Mouse (Mus musculus) MEL (cell line): ENCODE measurements around the gene Ambra1. TPM values are rescaled to one million over a fixed set of nuclear protein-coding genes. Genes with fewer than 3 reads are reported as not detected.

Experiments
- DNase-seq: peaks from one replicate; pipeline ENCODE4 v3.0.0; 2011; ENCODE audit warnings: low read depth, low spot score
- H3K27ac ChIP-seq: 2 replicates; pipeline ENCODE4 v1.5.1; 2012; ENCODE audit warnings: low read depth, mild to moderate bottlenecking, control low read depth, low read length, moderate library complexity; ENCODE audit not compliant: control insufficient read depth
- H3K27me3 ChIP-seq, 2 experiments: fragments of 150-350 bp in 1 of 2; sonication (generic) in 1 of 2; 2 replicates each; pipeline ENCODE4 v1.6.1; 2012; ENCODE audit warnings: low read length in 2 of 2, mild to moderate bottlenecking in 2 of 2, improper control_type of control experiment in 1 of 2, moderate library complexity in 1 of 2; ENCODE audit not compliant: insufficient read depth in 2 of 2, control insufficient read depth in 1 of 2
- H3K36me3 ChIP-seq, 2 experiments: 2 replicates each; pipeline ENCODE4 v1.6.1; 2012 to 2014; ENCODE audit warnings: low read length in 2 of 2, improper control_type of control experiment in 1 of 2, inconsistent platforms in 1 of 2, mild to moderate bottlenecking in 1 of 2; ENCODE audit not compliant: insufficient read depth in 2 of 2, control insufficient read depth in 1 of 2
- H3K4me1 ChIP-seq, 2 experiments: fragments of 150-350 bp in 1 of 2; sonication (generic) in 1 of 2; 2 replicates each; pipeline ENCODE4 v1.6.1; 2012; ENCODE audit warnings: low read length in 2 of 2, improper control_type of control experiment in 1 of 2, mild to moderate bottlenecking in 1 of 2; ENCODE audit not compliant: insufficient read depth in 2 of 2, control insufficient read depth in 1 of 2
- H3K4me3 ChIP-seq, 2 experiments: fragments of 150-350 bp in 1 of 2; sonication (generic) in 1 of 2; 2 replicates each; pipeline ENCODE4 v1.5.1; 2012; ENCODE audit warnings: low read depth in 2 of 2, low read length in 2 of 2, mild to moderate bottlenecking in 2 of 2, moderate library complexity in 2 of 2, control low read depth in 1 of 2, improper control_type of control experiment in 1 of 2; ENCODE audit not compliant: control insufficient read depth in 1 of 2, insufficient read depth in 1 of 2
- H3K79me2 ChIP-seq: 2 replicates; pipeline ENCODE4 v1.6.1; 2012; ENCODE audit warnings: mild to moderate bottlenecking, low read length, moderate library complexity; ENCODE audit not compliant: control insufficient read depth, poor library complexity, insufficient read depth
- H3K9ac ChIP-seq: 2 replicates; pipeline ENCODE4 v1.6.1; 2012; ENCODE audit warnings: low read depth, mild to moderate bottlenecking, control low read depth, low read length, moderate library complexity; ENCODE audit not compliant: control insufficient read depth, poor library complexity, severe bottlenecking
- H3K9me3 ChIP-seq: fragments of 150-350 bp; sonication (generic); replicated peaks from 2 replicates; pipeline ENCODE4 v1.6.1; 2012; ENCODE audit warnings: mild to moderate bottlenecking, low read length, improper control_type of control experiment, moderate library complexity; ENCODE audit not compliant: insufficient read depth
- BHLHE40 ChIP-seq: IDR thresholded peaks from 2 replicates; pipeline ENCODE4 v1.6.1; 2012; ENCODE audit warnings: low read depth, mild to moderate bottlenecking, inconsistent platforms, low read length, improper control_type of control experiment, borderline replicate concordance
- CHD1 ChIP-seq: IDR thresholded peaks from 2 replicates; pipeline ENCODE4 v1.6.1; 2012; ENCODE audit warnings: low read depth, mild to moderate bottlenecking, inconsistent platforms, low read length, improper control_type of control experiment
- CTCF ChIP-seq, 3 experiments: IDR thresholded peaks in 2 of 3; conservative IDR thresholded peaks in 1 of 3; 2 replicates each; pipeline ENCODE4 v1.5.1; 2011 to 2012; ENCODE audit warnings: low read length in 3 of 3, low read depth in 2 of 3, mild to moderate bottlenecking in 2 of 3, improper control_type of control experiment in 1 of 3, inconsistent platforms in 1 of 3, mixed read lengths in 1 of 3, moderate library complexity in 1 of 3; ENCODE audit not compliant: control insufficient read depth in 1 of 3, insufficient read depth in 1 of 3, poor library complexity in 1 of 3, severe bottlenecking in 1 of 3
- ELF1 ChIP-seq: IDR thresholded peaks from 2 replicates; pipeline ENCODE4 v1.6.1; 2014; ENCODE audit warnings: low read depth, mild to moderate bottlenecking, inconsistent platforms, low read length, improper control_type of control experiment, moderate library complexity
- ETS1 ChIP-seq: IDR thresholded peaks from 2 replicates; pipeline ENCODE4 v1.6.1; 2012; ENCODE audit warnings: low read depth, mild to moderate bottlenecking, inconsistent platforms, low read length, improper control_type of control experiment, moderate library complexity
- GATA1 ChIP-seq: IDR thresholded peaks from 2 replicates; pipeline ENCODE4 v1.6.1; 2011; ENCODE audit warnings: low read depth, low read length, improper control_type of control experiment
- JUND ChIP-seq: IDR thresholded peaks from 2 replicates; pipeline ENCODE4 v1.6.1; 2011; ENCODE audit warnings: low read depth, mild to moderate bottlenecking, improper control_type of control experiment, low read length
- KAT2A ChIP-seq: conservative IDR thresholded peaks from 2 replicates; pipeline ENCODE4 v1.6.1; 2012; ENCODE audit warnings: low read depth, low read length, improper control_type of control experiment, inconsistent platforms
- MAFK ChIP-seq: IDR thresholded peaks from 2 replicates; pipeline ENCODE4 v1.6.1; 2011; ENCODE audit warnings: low read depth, mild to moderate bottlenecking, low read length, improper control_type of control experiment, borderline replicate concordance
- MAX ChIP-seq: IDR thresholded peaks from 2 replicates; pipeline ENCODE4 v1.6.1; 2011; ENCODE audit warnings: low read length, improper control_type of control experiment
- MYC ChIP-seq: IDR thresholded peaks from 2 replicates; pipeline ENCODE4 v1.6.1; 2011; ENCODE audit warnings: low read depth, mild to moderate bottlenecking, low read length, improper control_type of control experiment, moderate library complexity
- NELFE ChIP-seq: IDR thresholded peaks from 2 replicates; pipeline ENCODE4 v1.6.1; 2011; ENCODE audit warnings: low read depth, low read length, improper control_type of control experiment
- NRF1 ChIP-seq: IDR thresholded peaks from 2 replicates; pipeline ENCODE4 v1.6.1; 2014; ENCODE audit warnings: low read depth, mild to moderate bottlenecking, inconsistent platforms, low read length, improper control_type of control experiment, moderate library complexity; ENCODE audit not compliant: poor library complexity, insufficient read depth, severe bottlenecking
- POLR2A ChIP-seq, 2 experiments: IDR thresholded peaks; 2 replicates each; pipeline ENCODE4 v1.6.1; 2011 to 2012; ENCODE audit warnings: low read length in 2 of 2, mild to moderate bottlenecking in 2 of 2, control low read depth in 1 of 2, improper control_type of control experiment in 1 of 2, low read depth in 1 of 2, moderate library complexity in 1 of 2; ENCODE audit not compliant: control insufficient read depth in 1 of 2, insufficient read depth in 1 of 2, poor library complexity in 1 of 2
- POLR2AphosphoS2 ChIP-seq: IDR thresholded peaks from 2 replicates; pipeline ENCODE4 v1.6.1; 2011; ENCODE audit warnings: low read length, improper control_type of control experiment
- TBP ChIP-seq: IDR thresholded peaks from 2 replicates; pipeline ENCODE4 v1.8.0; 2011; ENCODE audit warnings: low read depth, low read length, improper control_type of control experiment
- TCF12 ChIP-seq: IDR thresholded peaks from 2 replicates; pipeline ENCODE4 v1.6.1; 2014; ENCODE audit warnings: low read depth, mild to moderate bottlenecking, inconsistent platforms, low read length, improper control_type of control experiment, moderate library complexity
- USF2 ChIP-seq, 2 experiments: IDR thresholded peaks; 2 replicates each; pipeline ENCODE4 v1.6.1; 2011 to 2012; ENCODE audit warnings: improper control_type of control experiment in 2 of 2, low read length in 2 of 2, borderline replicate concordance in 1 of 2, inconsistent platforms in 1 of 2, low read depth in 1 of 2, mild to moderate bottlenecking in 1 of 2; ENCODE audit not compliant: insufficient read depth in 1 of 2
- ZKSCAN1 ChIP-seq: IDR thresholded peaks from 2 replicates; pipeline ENCODE4 v1.6.1; 2012; ENCODE audit warnings: low read depth, mild to moderate bottlenecking, inconsistent platforms, low read length, improper control_type of control experiment, moderate library complexity
- ZNF384 ChIP-seq: IDR thresholded peaks from 2 replicates; pipeline ENCODE4 v1.6.1; 2012; ENCODE audit warnings: low read depth, mild to moderate bottlenecking, inconsistent platforms, low read length, improper control_type of control experiment
- polyA plus RNA-seq, 2 experiments: library from polyadenylated mRNA; stranded (reverse) in 1 of 2; unstranded in 1 of 2; fragments of >175 nt in 1 of 2; fragments of >200 nt in 1 of 2; gene quantifications; 2 replicates each; pipeline versions ENCODE4 v1.2.1 to v1.2.4; 2012; ENCODE audit warnings: low replicate concordance in 2 of 2, low read depth in 1 of 2; ENCODE audit not compliant: insufficient read length in 2 of 2, insufficient read depth in 1 of 2, missing spikeins in 1 of 2
- total RNA-seq: library from RNA; depleted of rRNA; stranded (reverse); fragments of 300-350 nt; gene quantifications from 2 replicates; pipeline ENCODE4 v1.2.3, GENCODE M21; 2012

Gene Ambra1
- total and polyA plus RNA-seq, 3 experiments = 14.6 to 24.7 TPM; not detected in 1

- Histone ChIP-seq H3K9ac (no peak overlapping the region), H3K79me2 (no peaks in the 10 kb centered on the region), H3K4me1 (no peaks in the 10 kb centered on the region; a peak in 1 of 4 replicates), H3K27ac (no peak overlapping the region), H3K27me3 (no peaks in the 10 kb centered on the region), H3K9me3 (no peaks in the 10 kb centered on the region), H3K36me3 (peaks cover 0 to 5% of the 10 kb centered on the region in 2 experiments; a peak in 3 of 4 replicates), H3K4me3 (no peak overlapping the region)
- TF ChIP-seq TCF12 = no peak
- TF ChIP-seq TBP = no peak
- TF ChIP-seq ZNF384 = no peak
- no peak for TF ChIP-seq USF2 (IDR thresholded peaks at IDR 0.05; ENCODE audit: borderline replicate concordance in 1 of 2, insufficient read depth in 1 of 2, low read depth in 1 of 2, low read length in 2 of 2)
- no peak for TF ChIP-seq BHLHE40
- TF ChIP-seq GATA1 = no peak
- no peak for TF ChIP-seq ZKSCAN1
- TF ChIP-seq MAFK = no peak
- TF ChIP-seq KAT2A = no peak
- TF ChIP-seq CHD1 = no peak
- TF ChIP-seq JUND = no peak
- DNase-seq = no peak
These were observed 154.0 kb downstream of the Ambra1 start for GRCm38 (mm10) chr2:91883961-91884360.

DNA sequence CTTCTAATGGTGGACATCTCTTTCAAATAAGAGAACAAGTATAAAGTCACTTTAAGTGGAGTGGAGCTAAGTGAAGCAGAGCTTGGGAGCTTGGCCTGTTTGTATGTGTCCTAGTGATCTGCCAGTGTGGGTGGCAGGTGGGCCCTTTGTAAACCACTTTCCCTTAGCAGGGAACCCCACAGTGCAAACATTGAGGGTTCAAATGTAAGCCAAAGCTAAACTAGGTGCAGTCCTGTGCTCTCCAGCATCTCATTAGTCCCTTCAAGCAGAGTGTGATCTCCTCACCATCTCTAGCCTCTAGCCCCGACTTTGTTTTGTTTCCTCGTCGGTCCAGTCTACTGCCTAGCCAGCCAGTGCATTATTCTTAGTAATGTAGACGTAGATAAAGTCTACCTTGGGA, 154.7 kb downstream of the Ambra1 start:
- Histone ChIP-seq H3K27ac (no peak overlapping the region), H3K4me3 (no peak overlapping the region), H3K79me2 (no peaks in the 10 kb centered on the region), H3K27me3 (no peaks in the 10 kb centered on the region), H3K36me3 (peaks cover 0 to 5% of the 10 kb centered on the region in 2 experiments; a peak in 3 of 4 replicates), H3K9me3 (no peaks in the 10 kb centered on the region), H3K9ac (no peak overlapping the region), H3K4me1 (no peaks in the 10 kb centered on the region)
- no peak for DNase-seq
- TF ChIP-seq ZNF384 (no peak), ZKSCAN1 (no peak), USF2 (IDR thresholded peaks at IDR 0.05; ENCODE audit: borderline replicate concordance in 1 of 2, insufficient read depth in 1 of 2, low read depth in 1 of 2, low read length in 2 of 2) (no peak), CTCF (IDR thresholded peaks at IDR 0.05 in 2 of 3, conservative IDR thresholded peaks at IDR 0.05 in 1 of 3; ENCODE audit: control insufficient read depth in 1 of 3, insufficient read depth in 1 of 3, low read depth in 2 of 3, low read length in 3 of 3, poor library complexity in 1 of 3, severe bottlenecking in 1 of 3) (no peak), POLR2AphosphoS2 (no peak), MAFK (no peak), NELFE (no peak), POLR2A (IDR thresholded peaks at IDR 0.05; ENCODE audit: control insufficient read depth in 1 of 2, insufficient read depth in 1 of 2, low read depth in 1 of 2, low read length in 2 of 2, poor library complexity in 1 of 2) (no peak), MAX (no peak), NRF1 (no peak), ETS1 (no peak), MYC (no peak), GATA1 (no peak), ELF1 (no peak), CHD1 (no peak)
